Mouse (Mus musculus) CD8-positive naive resting alpha-beta T cell, adult 57 days (primary cell): ENCODE measurements around the gene Vmn2r93. TPM values are rescaled to one million over a fixed set of nuclear protein-coding genes. Genes with fewer than 3 reads are reported as not detected.

ENCODE experiments used
- total RNA-seq: library from RNA; stranded (reverse); gene quantifications from one replicate; pipeline ENCODE4 v1.2.4, GENCODE M21; 2023

Gene Vmn2r93
- total RNA-seq: not detected

DNA sequence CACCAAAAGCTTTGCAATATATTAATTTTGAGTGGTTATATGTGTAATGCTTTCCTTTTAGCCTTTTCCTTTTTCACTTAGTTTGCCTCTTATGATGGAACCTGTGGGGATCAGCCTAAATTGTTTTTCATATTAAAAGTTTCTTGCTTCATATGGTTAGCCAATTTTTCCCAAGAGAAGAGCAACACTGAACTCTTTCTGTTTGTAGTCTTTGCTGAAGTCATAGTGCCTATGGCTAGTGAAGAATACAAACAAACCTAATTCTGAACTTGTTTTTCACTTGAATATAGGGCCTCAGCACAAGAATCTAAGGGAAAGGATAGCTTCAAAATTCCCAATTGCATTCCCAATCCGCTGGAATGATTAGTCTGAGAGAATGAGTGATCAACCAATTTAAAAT, at the start of gene Vmn2r93:
Gene Vmn2r93 (plus strand): TSS at position 301 of the 400 bp plus-strand sequence.

GRCm38 (mm10) chr17:18277656-18278055, 20.2 kb upstream of the Vmn2r93 start, which contains the start of gene Vmn2r94:
TSS of gene Vmn2r94 (minus strand) at chr17:18277756.

Other genes with a start within 250 kb of the Vmn2r93 start
- not detected for gene Vmn2r124, start 248.7 kb upstream of the Vmn2r93 start, total RNA-seq
- not detected for gene Vmn2r91, start 213.1 kb upstream of the Vmn2r93 start, total RNA-seq
- not detected for gene Vmn2r92, start 146.2 kb upstream of the Vmn2r93 start, total RNA-seq
- gene Vmn2r94, start 20.3 kb upstream of the Vmn2r93 start, total RNA-seq: not detected
- gene Vmn2r95, start 126.0 kb downstream of the Vmn2r93 start, total RNA-seq: not detected